Mouse (Mus musculus): ENCODE measurements at regions not wholly inside any gene's neighbourhood (a gene's known extent, or its start where the extent isn't known, plus 50 kb on each side); places are given as distances from the start of the nearest gene placed in this dataset.

GRCm38 (mm10) chr12:51058569-51058968, 289.3 kb upstream of the G2e3 start:
- Histone ChIP-seq H3K9me3 (no peaks in the 10 kb centered on the region), H3K9ac (no peak overlapping the region), H3K4me3 (no peak overlapping the region), H3K4me2 (replicated peaks) (0 out of 2 replicates have a peak overlapping the region, but pooled peaks have one; percentile 20), H3K4me1 (no peaks in the 10 kb centered on the region), H3K27me3 (no peaks in the 10 kb centered on the region), H3K27ac (no peak overlapping the region), H3K36me3 (no peaks in the 10 kb centered on the region)
- 0 out of 2 replicates have a peak, but pooled peaks have one; percentile 52 for ATAC-seq (ENCODE audit: insufficient number of reproducible peaks, insufficient read depth, low FRiP score, low TSS enrichment)
- WGBS = 26% methylated on average over 12 of the region's 12 CpGs

GRCm38 (mm10) chr12:51058104-51058503, 289.8 kb upstream of the G2e3 start:
- Histone ChIP-seq H3K4me2 (replicated peaks) (no peak overlapping the region), H3K27ac (no peak overlapping the region), H3K9ac (no peak overlapping the region), H3K27me3 (no peaks in the 10 kb centered on the region), H3K4me1 (no peaks in the 10 kb centered on the region), H3K36me3 (no peaks in the 10 kb centered on the region), H3K9me3 (no peaks in the 10 kb centered on the region), H3K4me3 (no peak overlapping the region)
- 69% methylated on average over 10 of the region's 10 CpGs for WGBS
- no peak for ATAC-seq (ENCODE audit: insufficient number of reproducible peaks, insufficient read depth, low FRiP score, low TSS enrichment)

GRCm38 (mm10) chr12:51047116-51047515, 300.7 kb upstream of the G2e3 start:
- Histone ChIP-seq H3K36me3 (no peaks in the 10 kb centered on the region), H3K4me1 (no peaks in the 10 kb centered on the region), H3K4me2 (replicated peaks) (no peak overlapping the region), H3K27ac (no peak overlapping the region), H3K4me3 (no peak overlapping the region), H3K27me3 (no peaks in the 10 kb centered on the region), H3K9me3 (no peaks in the 10 kb centered on the region), H3K9ac (no peak overlapping the region)
- WGBS = 58% methylated on average over 7 of the region's 7 CpGs
- no peak for ATAC-seq (ENCODE audit: insufficient number of reproducible peaks, insufficient read depth, low FRiP score, low TSS enrichment)

GRCm38 (mm10) chr12:51045437-51045836, 302.4 kb upstream of the G2e3 start:
- no peaks in the 10 kb centered on the region for H3K27me3 ChIP-seq
- no peaks in the 10 kb centered on the region for H3K36me3 ChIP-seq
- no peak for ATAC-seq (ENCODE audit: insufficient number of reproducible peaks, insufficient read depth, low FRiP score, low TSS enrichment)
- H3K4me2 ChIP-seq (replicated peaks) = no peak overlapping the region
- no peak overlapping the region for H3K4me3 ChIP-seq
- H3K9ac ChIP-seq = no peak overlapping the region
- 26% methylated on average over 9 of the region's 9 CpGs for WGBS
- H3K9me3 ChIP-seq = no peaks in the 10 kb centered on the region
- H3K4me1 ChIP-seq = no peaks in the 10 kb centered on the region
- no peak overlapping the region for H3K27ac ChIP-seq

GRCm38 (mm10) chr12:51045020-51045419, 302.8 kb upstream of the G2e3 start:
- ATAC-seq (ENCODE audit: insufficient number of reproducible peaks, insufficient read depth, low FRiP score, low TSS enrichment) = no peak

GRCm38 (mm10) chr12:51032193-51032592, 315.7 kb upstream of the G2e3 start:
- Histone ChIP-seq H3K4me3 (no peak overlapping the region), H3K27ac (no peak overlapping the region), H3K4me2 (replicated peaks) (no peak overlapping the region), H3K27me3 (no peaks in the 10 kb centered on the region), H3K9ac (no peak overlapping the region), H3K4me1 (no peaks in the 10 kb centered on the region), H3K9me3 (no peaks in the 10 kb centered on the region), H3K36me3 (no peaks in the 10 kb centered on the region)
- 74% methylated on average over 2 of the region's 2 CpGs for WGBS
- ATAC-seq (ENCODE audit: insufficient number of reproducible peaks, insufficient read depth, low FRiP score, low TSS enrichment) = no peak

More at GRCm38 (mm10) chr12:51045020-51045419, 302.8 kb upstream of the G2e3 start:
- H3K9ac ChIP-seq = no peak overlapping the region
- no peaks in the 10 kb centered on the region for H3K4me1 ChIP-seq
- no peaks in the 10 kb centered on the region for H3K27me3 ChIP-seq
- WGBS = 30% methylated on average over 1 of the region's 1 CpGs
- no peaks in the 10 kb centered on the region for H3K36me3 ChIP-seq
- no peak overlapping the region for H3K4me2 ChIP-seq (replicated peaks)
- no peaks in the 10 kb centered on the region for H3K9me3 ChIP-seq
- no peak overlapping the region for H3K4me3 ChIP-seq
- no peak overlapping the region for H3K27ac ChIP-seq

- H3K27ac ChIP-seq = no peak overlapping the region
- H3K9ac ChIP-seq = no peak overlapping the region
- no peaks in the 10 kb centered on the region for H3K4me1 ChIP-seq
- H3K4me3 ChIP-seq = no peak overlapping the region
- H3K9me3 ChIP-seq = no peaks in the 10 kb centered on the region
- H3K27me3 ChIP-seq = no peaks in the 10 kb centered on the region
- 0 out of 2 replicates have a peak overlapping the region, but pooled peaks have one; percentile 2 for H3K4me2 ChIP-seq (replicated peaks)
- H3K36me3 ChIP-seq = no peaks in the 10 kb centered on the region
- 27% methylated on average over 10 of the region's 10 CpGs for WGBS
- ATAC-seq (ENCODE audit: insufficient number of reproducible peaks, insufficient read depth, low FRiP score, low TSS enrichment) = no peak
Observed at GRCm38 (mm10) chr12:51028601-51029174, 319.2 kb upstream of the G2e3 start.

- 86% methylated on average over 5 of the region's 5 CpGs for WGBS
Observed at GRCm38 (mm10) chr12:51026046-51026445, 321.8 kb upstream of the G2e3 start.

GRCm38 (mm10) chr12:51025531-51025930, 322.3 kb upstream of the G2e3 start:
- Histone ChIP-seq H3K4me1 (no peaks in the 10 kb centered on the region), H3K9ac (no peak overlapping the region), H3K9me3 (no peaks in the 10 kb centered on the region), H3K27me3 (no peaks in the 10 kb centered on the region), H3K36me3 (no peaks in the 10 kb centered on the region), H3K4me2 (replicated peaks) (no peak overlapping the region), H3K4me3 (no peak overlapping the region), H3K27ac (no peak overlapping the region)
- 70% methylated on average over 3 of the region's 3 CpGs for WGBS
- ATAC-seq (ENCODE audit: insufficient number of reproducible peaks, insufficient read depth, low FRiP score, low TSS enrichment) = no peak

More at GRCm38 (mm10) chr12:51026046-51026445, 321.8 kb upstream of the G2e3 start:
- H3K27me3 ChIP-seq = no peaks in the 10 kb centered on the region
- ATAC-seq (ENCODE audit: insufficient number of reproducible peaks, insufficient read depth, low FRiP score, low TSS enrichment) = no peak
- H3K27ac ChIP-seq = no peak overlapping the region
- H3K36me3 ChIP-seq = no peaks in the 10 kb centered on the region
- H3K4me1 ChIP-seq = no peaks in the 10 kb centered on the region
- H3K9me3 ChIP-seq = no peaks in the 10 kb centered on the region
- H3K9ac ChIP-seq = no peak overlapping the region
- H3K4me2 ChIP-seq (replicated peaks) = no peak overlapping the region
- no peak overlapping the region for H3K4me3 ChIP-seq

GRCm38 (mm10) chr12:51024057-51024743, 323.7 kb upstream of the G2e3 start:
- no peaks in the 10 kb centered on the region for H3K9me3 ChIP-seq

GRCm38 (mm10) chr12:51018185-51018584, 329.7 kb upstream of the G2e3 start:
- 82% methylated on average over 5 of the region's 5 CpGs for WGBS
- Histone ChIP-seq H3K36me3 (no peaks in the 10 kb centered on the region), H3K27ac (no peak overlapping the region), H3K4me1 (no peaks in the 10 kb centered on the region), H3K4me3 (no peak overlapping the region), H3K9me3 (no peaks in the 10 kb centered on the region), H3K9ac (no peak overlapping the region), H3K4me2 (replicated peaks) (no peak overlapping the region), H3K27me3 (no peaks in the 10 kb centered on the region)
- no peak for ATAC-seq (ENCODE audit: insufficient number of reproducible peaks, insufficient read depth, low FRiP score, low TSS enrichment)

More at GRCm38 (mm10) chr12:51024057-51024743, 323.7 kb upstream of the G2e3 start:
- no peak overlapping the region for H3K4me2 ChIP-seq (replicated peaks)
- no peak overlapping the region for H3K27ac ChIP-seq
- 85% methylated on average over 3 of the region's 3 CpGs for WGBS
- ATAC-seq (ENCODE audit: insufficient number of reproducible peaks, insufficient read depth, low FRiP score, low TSS enrichment) = peak; percentile 64; the same call in 1 of the 2 replicates
- no peak overlapping the region for H3K9ac ChIP-seq
- H3K36me3 ChIP-seq = no peaks in the 10 kb centered on the region
- no peaks in the 10 kb centered on the region for H3K27me3 ChIP-seq
- no peak overlapping the region for H3K4me3 ChIP-seq
- no peaks in the 10 kb centered on the region for H3K4me1 ChIP-seq

GRCm38 (mm10) chr12:51016081-51016480, 331.8 kb upstream of the G2e3 start:
- Histone ChIP-seq H3K4me3 (no peak overlapping the region), H3K27ac (no peak overlapping the region), H3K4me1 (no peaks in the 10 kb centered on the region), H3K36me3 (no peaks in the 10 kb centered on the region), H3K9me3 (no peaks in the 10 kb centered on the region), H3K27me3 (no peaks in the 10 kb centered on the region), H3K9ac (no peak overlapping the region), H3K4me2 (replicated peaks) (no peak overlapping the region)
- no peak for ATAC-seq (ENCODE audit: insufficient number of reproducible peaks, insufficient read depth, low FRiP score, low TSS enrichment)
- WGBS = 89% methylated on average over 6 of the region's 6 CpGs
